Mouse (Mus musculus): ENCODE results near the gene Tm9sf2. TPM values are rescaled to one million over a fixed set of nuclear protein-coding genes. Genes with fewer than 3 reads are reported as not detected.

The Tm9sf2 gene
- polyA plus RNA-seq, 1 experiment from 2014 or later: 118 TPM

GRCm38 (mm10) chr14:122145374-122145773 is 38.5 kb downstream of the Tm9sf2 start:
- no peaks in the 10 kb centered on the region for H3K9me3 ChIP-seq
- H3K9ac ChIP-seq: no peak overlapping the region
- no peak for ATAC-seq (ENCODE audit: low FRiP score)
- H3K27ac ChIP-seq: no peak overlapping the region
- H3K4me3 ChIP-seq: no peak overlapping the region
- no peaks in the 10 kb centered on the region for H3K4me1 ChIP-seq (replicated peaks)
- H3K36me3 ChIP-seq: peaks cover 80% of the 10 kb centered on the region
- WGBS: 83% methylated on average over 1 of the region's 1 CpGs
- H3K27me3 ChIP-seq: no peaks in the 10 kb centered on the region
- no peak overlapping the region for H3K4me2 ChIP-seq

- WGBS: 35% methylated on average over 5 of the region's 5 CpGs
- H3K4me3 ChIP-seq: no peak overlapping the region
- no peaks in the 10 kb centered on the region for H3K4me1 ChIP-seq (replicated peaks)
- ATAC-seq (ENCODE audit: low FRiP score): 0 out of 2 replicates have a peak, but pooled peaks have one; percentile 10
- H3K4me2 ChIP-seq: no peak overlapping the region
- no peaks in the 10 kb centered on the region for H3K27me3 ChIP-seq
- H3K9me3 ChIP-seq: no peaks in the 10 kb centered on the region
- peaks cover 80% of the 10 kb centered on the region for H3K36me3 ChIP-seq
- no peak overlapping the region for H3K27ac ChIP-seq
- no peak overlapping the region for H3K9ac ChIP-seq
Observed at GRCm38 (mm10) chr14:122150616-122151015, 43.8 kb downstream of the Tm9sf2 start.

GRCm38 (mm10) chr14:122157738-122158137 is 50.9 kb downstream of the Tm9sf2 start:
- H3K36me3 ChIP-seq: peaks cover 68% of the 10 kb centered on the region
- H3K4me1 ChIP-seq (replicated peaks): no peaks in the 10 kb centered on the region
- H3K27ac ChIP-seq: no peak overlapping the region
- no peaks in the 10 kb centered on the region for H3K9me3 ChIP-seq
- H3K4me3 ChIP-seq: no peak overlapping the region
- no peak overlapping the region for H3K4me2 ChIP-seq
- 91% methylated on average over 7 of the region's 7 CpGs for WGBS
- no peaks in the 10 kb centered on the region for H3K27me3 ChIP-seq
- H3K9ac ChIP-seq: no peak overlapping the region
- no peak for ATAC-seq (ENCODE audit: low FRiP score)

- WGBS: 95% methylated on average over 1 of the region's 1 CpGs
- ATAC-seq (ENCODE audit: low FRiP score): no peak
- Histone ChIP-seq H3K4me3 (no peak overlapping the region), H3K27me3 (no peaks in the 10 kb centered on the region), H3K27ac (no peak overlapping the region), H3K4me2 (no peak overlapping the region), H3K9ac (no peak overlapping the region), H3K4me1 (replicated peaks) (no peaks in the 10 kb centered on the region), H3K9me3 (no peaks in the 10 kb centered on the region), H3K36me3 (peaks cover 66% of the 10 kb centered on the region)
Observed at GRCm38 (mm10) chr14:122160916-122161315, 54.1 kb downstream of the Tm9sf2 start.

- WGBS: 58% methylated on average over 7 of the region's 7 CpGs
- ATAC-seq (ENCODE audit: low FRiP score): no peak
- Histone ChIP-seq H3K9ac (no peak overlapping the region), H3K9me3 (no peaks in the 10 kb centered on the region), H3K27ac (no peak overlapping the region), H3K36me3 (peaks cover 14% of the 10 kb centered on the region), H3K4me2 (no peak overlapping the region), H3K27me3 (no peaks in the 10 kb centered on the region), H3K4me3 (no peak overlapping the region), H3K4me1 (replicated peaks) (peaks cover 7% of the 10 kb centered on the region)
Observed at GRCm38 (mm10) chr14:122168912-122169311, 62.1 kb downstream of the Tm9sf2 start.

- H3K27ac ChIP-seq: 0 out of 2 replicates have a peak overlapping the region, but pooled peaks have one; percentile 35
- no peak overlapping the region for H3K4me3 ChIP-seq
- peak; percentile 38; the same call in 1 of the 2 replicates for ATAC-seq (ENCODE audit: low FRiP score)
- no peaks in the 10 kb centered on the region for H3K36me3 ChIP-seq
- H3K4me1 ChIP-seq (replicated peaks): peaks cover 7% of the 10 kb centered on the region
- no peak overlapping the region for H3K4me2 ChIP-seq
- no peak overlapping the region for H3K9ac ChIP-seq
- H3K9me3 ChIP-seq: no peaks in the 10 kb centered on the region
- no peaks in the 10 kb centered on the region for H3K27me3 ChIP-seq
- WGBS: 63% methylated on average over 7 of the region's 7 CpGs
Observed at GRCm38 (mm10) chr14:122170202-122170781, 63.5 kb downstream of the Tm9sf2 start.

GRCm38 (mm10) chr14:122171031-122171430 is 64.2 kb downstream of the Tm9sf2 start:
- 85% methylated on average over 7 of the region's 7 CpGs for WGBS
- H3K4me2 ChIP-seq: no peak overlapping the region

GRCm38 (mm10) chr14:122176263-122176798 is 69.5 kb downstream of the Tm9sf2 start:
- WGBS: 90% methylated on average over 14 of the region's 14 CpGs
- no peak overlapping the region for H3K4me3 ChIP-seq
- no peaks in the 10 kb centered on the region for H3K9me3 ChIP-seq
- H3K27me3 ChIP-seq: 0 out of 2 replicates have a peak, but pooled peaks cover 5% of the 10 kb centered on the region
- no peak overlapping the region for H3K9ac ChIP-seq
- no peaks in the 10 kb centered on the region for H3K36me3 ChIP-seq
- H3K27ac ChIP-seq: no peak overlapping the region
- H3K4me2 ChIP-seq: no peak overlapping the region
- no peak for ATAC-seq (ENCODE audit: low FRiP score)
- H3K4me1 ChIP-seq (replicated peaks): no peaks in the 10 kb centered on the region

More at GRCm38 (mm10) chr14:122171031-122171430, 64.2 kb downstream of the Tm9sf2 start:
- Histone ChIP-seq H3K9ac (no peak overlapping the region), H3K4me1 (replicated peaks) (peaks cover 7% of the 10 kb centered on the region), H3K9me3 (no peaks in the 10 kb centered on the region), H3K27me3 (no peaks in the 10 kb centered on the region), H3K36me3 (no peaks in the 10 kb centered on the region), H3K4me3 (no peak overlapping the region), H3K27ac (no peak overlapping the region)
- ATAC-seq (ENCODE audit: low FRiP score): no peak

- Histone ChIP-seq H3K4me3 (no peak overlapping the region), H3K9ac (no peak overlapping the region), H3K36me3 (no peaks in the 10 kb centered on the region), H3K4me2 (no peak overlapping the region), H3K4me1 (replicated peaks) (peaks cover 3% of the 10 kb centered on the region), H3K27ac (no peak overlapping the region), H3K27me3 (0 out of 2 replicates have a peak, but pooled peaks cover 5% of the 10 kb centered on the region), H3K9me3 (no peaks in the 10 kb centered on the region)
- ATAC-seq (ENCODE audit: low FRiP score): no peak
- whole genome bisulfite sequencing: 56% methylated on average over 16 of the region's 16 CpGs
Observed at GRCm38 (mm10) chr14:122179262-122179661, 72.4 kb downstream of the Tm9sf2 start.

- H3K9me3 ChIP-seq: no peaks in the 10 kb centered on the region
- peaks cover 3% of the 10 kb centered on the region for H3K4me1 ChIP-seq (replicated peaks)
- peak within 1 kb of the TSS; percentile 66 for H3K4me2 ChIP-seq
- H3K9ac ChIP-seq: peak within 1 kb of the TSS; percentile 73
- no peaks in the 10 kb centered on the region for H3K36me3 ChIP-seq
- H3K27ac ChIP-seq: no peak within 1 kb of the TSS
- 0 out of 2 replicates have a peak, but pooled peaks cover 5% of the 10 kb centered on the region for H3K27me3 ChIP-seq
- H3K4me3 ChIP-seq: peak within 1 kb of the TSS; percentile 63
- peak; percentile 97 for ATAC-seq (ENCODE audit: low FRiP score)
- 3% methylated on average over 45 of the region's 45 CpGs for WGBS
Observed at GRCm38 (mm10) chr14:122181078-122181814, 74.4 kb downstream of the Tm9sf2 start, which contains the start of gene Clybl. Gene Clybl (plus strand): TSS chr14:122181704.

- H3K9ac ChIP-seq: peak overlapping the region; percentile 73
- H3K4me1 ChIP-seq (replicated peaks): peaks cover 3% of the 10 kb centered on the region
- H3K27ac ChIP-seq: no peak overlapping the region
- H3K27me3 ChIP-seq: 0 out of 2 replicates have a peak, but pooled peaks cover 5% of the 10 kb centered on the region
- peak overlapping the region; percentile 66 for H3K4me2 ChIP-seq
- ATAC-seq (ENCODE audit: low FRiP score): no peak; the same call in 1 of the 2 replicates
- no peaks in the 10 kb centered on the region for H3K36me3 ChIP-seq
- H3K4me3 ChIP-seq: peak overlapping the region; percentile 63
- 2% methylated on average over 12 of the region's 12 CpGs for WGBS
- H3K9me3 ChIP-seq: no peaks in the 10 kb centered on the region
Observed at GRCm38 (mm10) chr14:122181815-122182157, 74.9 kb downstream of the Tm9sf2 start.

- H3K27ac ChIP-seq: no peak overlapping the region
- no peak for ATAC-seq (ENCODE audit: low FRiP score)
- H3K27me3 ChIP-seq: 0 out of 2 replicates have a peak, but pooled peaks cover 5% of the 10 kb centered on the region
- H3K4me2 ChIP-seq: peak overlapping the region; percentile 66
- H3K9ac ChIP-seq: no peak overlapping the region
- H3K9me3 ChIP-seq: no peaks in the 10 kb centered on the region
- 84% methylated on average over 6 of the region's 6 CpGs for WGBS
- peaks cover 3% of the 10 kb centered on the region for H3K4me1 ChIP-seq (replicated peaks)
- H3K36me3 ChIP-seq: no peaks in the 10 kb centered on the region
- peak overlapping the region; percentile 63 for H3K4me3 ChIP-seq
Observed at GRCm38 (mm10) chr14:122182220-122182619, 75.4 kb downstream of the Tm9sf2 start.
